Comparison of ENCODE assay signal across 9 mouse cellular contexts in genomic region chr10:108446041-108446931, GRCm38 (mm10).
DNase-seq lines count a peak whose midpoint lies in the region; ATAC-seq and TF ChIP-seq lines count a peak whose summit lies in the region.
"Had no signal": no experiment of that assay in that cellular context is flagged by ENCODE, and none has a peak within 500 bp of the region (broad histone marks: within the 10 kb centered on the region; RNA-seq: fewer than 3 reads in every experiment).

No protein-coding gene starts in this region.

- peak; percentile 17; the same call in 1 of the 2 replicates for TF ChIP-seq CTCF in G1E (IDR thresholded peaks at IDR 0.05; ENCODE audit: low read depth, low read length)

- WGBS in embryonic facial prominence, embryonic 11.5 days, result 10% methylated on average over 21 of the region's 24 CpGs
- 5% methylated on average over 24 of the region's 24 CpGs for WGBS in heart, embryonic 11.5 days (ENCODE audit: insufficient replicate concordance)
- 5% methylated on average over 24 of the region's 24 CpGs for whole genome bisulfite sequencing in liver, embryonic 15.5 days (ENCODE audit: insufficient replicate concordance)
- 12% methylated on average over 21 of the region's 24 CpGs for WGBS in neural tube, embryonic 12.5 days

- peaks cover 10% of the 10 kb centered on the region for H3K27me3 ChIP-seq in G1E (ENCODE audit: insufficient read depth, low read length)
- H3K27me3 ChIP-seq in embryonic facial prominence, embryonic 11.5 days (ENCODE audit: control insufficient read depth, insufficient read depth, low read length), result no peaks in the 10 kb centered on the region
- H3K27me3 ChIP-seq in heart, embryonic 11.5 days (ENCODE audit: control insufficient read depth, insufficient read depth, low read length), result no peaks in the 10 kb centered on the region
- H3K27me3 ChIP-seq in liver, embryonic 15.5 days, result no peaks in the 10 kb centered on the region
- H3K27me3 ChIP-seq in neural tube, embryonic 12.5 days (replicated peaks), result no peaks in the 10 kb centered on the region

- H3K4me2 ChIP-seq in embryonic facial prominence, embryonic 11.5 days (ENCODE audit: low read depth, low read length), result peak overlapping the region; percentile 59
- H3K4me2 ChIP-seq in heart, embryonic 11.5 days, result peak overlapping the region; percentile 70
- peak overlapping the region; percentile 67 for H3K4me2 ChIP-seq in liver, embryonic 15.5 days
- peak overlapping the region; percentile 61 for H3K4me2 ChIP-seq in neural tube, embryonic 12.5 days (replicated peaks)

- DNase-seq in G1E (ENCODE audit: low spot score), result peak; percentile 25
- DNase-seq in adrenal gland, postnatal 36 days, result peak; percentile 47 to 69
- peak; percentile 84 for DNase-seq in embryonic facial prominence, embryonic 11.5 days (ENCODE audit: low spot score)
- DNase-seq in kidney, adult 9 months, result peak; percentile 93
- peak; percentile 82 for DNase-seq in yolk sac, embryonic 10.5 days (ENCODE audit: low spot score)

- H3K9me3 ChIP-seq in G1E (replicated peaks), result no peaks in the 10 kb centered on the region
- no peaks in the 10 kb centered on the region for H3K9me3 ChIP-seq in embryonic facial prominence, embryonic 11.5 days (replicated peaks; ENCODE audit: control insufficient read depth, low read length)
- H3K9me3 ChIP-seq in heart, embryonic 11.5 days (replicated peaks; ENCODE audit: control insufficient read depth, low read length), result no peaks in the 10 kb centered on the region
- no peaks in the 10 kb centered on the region for H3K9me3 ChIP-seq in liver, embryonic 15.5 days (replicated peaks)
- no peaks in the 10 kb centered on the region for H3K9me3 ChIP-seq in neural tube, embryonic 12.5 days

- no peaks in the 10 kb centered on the region for H3K36me3 ChIP-seq in G1E (replicated peaks)
- H3K36me3 ChIP-seq in embryonic facial prominence, embryonic 11.5 days (replicated peaks; ENCODE audit: control insufficient read depth, insufficient read depth, low read depth, low read length), result no peaks in the 10 kb centered on the region
- no peaks in the 10 kb centered on the region for H3K36me3 ChIP-seq in heart, embryonic 11.5 days (ENCODE audit: control insufficient read depth, insufficient read depth, low read length)
- H3K36me3 ChIP-seq in liver, embryonic 15.5 days (replicated peaks), result no peaks in the 10 kb centered on the region
- H3K36me3 ChIP-seq in neural tube, embryonic 12.5 days, result no peaks in the 10 kb centered on the region

- no peak overlapping the region for H3K4me3 ChIP-seq in G1E (ENCODE audit: low read depth, low read length)
- peak overlapping the region; percentile 33 for H3K4me3 ChIP-seq in embryonic facial prominence, embryonic 11.5 days (ENCODE audit: low read depth, low read length)
- peak overlapping the region; percentile 37 for H3K4me3 ChIP-seq in heart, embryonic 11.5 days (ENCODE audit: low read depth, low read length)
- H3K4me3 ChIP-seq in liver, embryonic 15.5 days (replicated peaks), result peak overlapping the region; percentile 43
- H3K4me3 ChIP-seq in neural tube, embryonic 12.5 days, result peak overlapping the region; percentile 30

- peak overlapping the region; percentile 57 for H3K9ac ChIP-seq in embryonic facial prominence, embryonic 11.5 days (replicated peaks; ENCODE audit: low read length)
- H3K9ac ChIP-seq in heart, embryonic 11.5 days (ENCODE audit: low read depth, low read length), result peak overlapping the region; percentile 69
- no peak overlapping the region for H3K9ac ChIP-seq in liver, embryonic 15.5 days
- H3K9ac ChIP-seq in neural tube, embryonic 12.5 days, result 0 out of 2 replicates have a peak overlapping the region, but pooled peaks have one; percentile 29

- H3K4me1 ChIP-seq in G1E (ENCODE audit: insufficient read depth, low read depth, low read length), result peaks cover 29% of the 10 kb centered on the region
- peaks cover 2% of the 10 kb centered on the region; the same call in 1 of the 2 replicates for H3K4me1 ChIP-seq in embryonic facial prominence, embryonic 11.5 days (ENCODE audit: control insufficient read depth, insufficient read depth, low read length)
- H3K4me1 ChIP-seq in heart, embryonic 11.5 days (ENCODE audit: control insufficient read depth, insufficient read depth, low read length), result peaks cover 26% of the 10 kb centered on the region
- H3K4me1 ChIP-seq in liver, embryonic 15.5 days (replicated peaks), result peaks cover 21% of the 10 kb centered on the region
- peaks cover 16% of the 10 kb centered on the region for H3K4me1 ChIP-seq in neural tube, embryonic 12.5 days

- ATAC-seq in G1E (ENCODE audit: extremely low read depth, insufficient number of reproducible peaks, low FRiP score, poor library complexity, severe bottlenecking), result no peak
- peak; percentile 68 for ATAC-seq in embryonic facial prominence, embryonic 11.5 days (replicated peaks; ENCODE audit: insufficient number of reproducible peaks, low FRiP score, low TSS enrichment, low read depth)
- no peak; the same call in 1 of the 2 replicates for ATAC-seq in heart, embryonic 11.5 days (replicated peaks; ENCODE audit: insufficient number of reproducible peaks, low FRiP score, low TSS enrichment)
- ATAC-seq in liver, embryonic 15.5 days (ENCODE audit: insufficient read depth), result peak; percentile 46; the same call in 1 of the 2 replicates
- ATAC-seq in neural tube, embryonic 12.5 days (ENCODE audit: low FRiP score, low read depth), result peak; percentile 58

- no peak overlapping the region for H3K27ac ChIP-seq in embryonic facial prominence, embryonic 11.5 days (replicated peaks; ENCODE audit: low read depth, low read length)
- peak overlapping the region; percentile 78 for H3K27ac ChIP-seq in heart, embryonic 11.5 days (ENCODE audit: low read depth, low read length)
- 0 out of 2 replicates have a peak overlapping the region, but pooled peaks have one; percentile 25 for H3K27ac ChIP-seq in liver, embryonic 15.5 days (replicated peaks)
- H3K27ac ChIP-seq in neural tube, embryonic 12.5 days, result no peak overlapping the region
- H3K27ac ChIP-seq: macrophage had no signal

Comparison
In these comparisons a context has a peak if more than half of its experiments do, and no peak if none do; other contexts are left out.
1. ATAC-seq: peak in embryonic facial prominence, embryonic 11.5 days (single experiment), liver, embryonic 15.5 days (single experiment) and neural tube, embryonic 12.5 days (single experiment); none in G1E (single experiment) and heart, embryonic 11.5 days (single experiment).
2. DNase-seq: peak in every context shown above with its lines; median percentile 93 in kidney, adult 9 months; 84 in embryonic facial prominence, embryonic 11.5 days; 82 in yolk sac, embryonic 10.5 days; 58 in adrenal gland, postnatal 36 days; 25 in G1E.
3. H3K27ac ChIP-seq: peak in heart, embryonic 11.5 days (single experiment) and liver, embryonic 15.5 days (single experiment); none in embryonic facial prominence, embryonic 11.5 days (single experiment) and neural tube, embryonic 12.5 days (single experiment).
4. Peak in every context shown above with its lines, with median percentiles within 50 percentile points of each other: H3K4me2 ChIP-seq.